Mouse (Mus musculus) embryo, embryonic 9.5 days (tissue): ENCODE measurements around the gene Eif3a.

Experiments used
- DNase-seq: peaks from one replicate; pipeline ENCODE4 v3.0.0-alpha.2; 2017; ENCODE audit errors: extremely low spot score

Eif3a gene

GRCm38 (mm10) chr19:60790551-60791161, at the start of gene Eif3a:
TSS of gene Eif3a (minus strand) at chr19:60790658.
- DNase-seq = peak; percentile 93

GRCm38 (mm10) chr19:60837747-60838146, 47.3 kb upstream of the Eif3a start:
- DNase-seq = peak; percentile 62

- DNase-seq = no peak
Measured at GRCm38 (mm10) chr19:60818677-60819076, 28.2 kb upstream of the Eif3a start.

GRCm38 (mm10) chr19:60813133-60813532, 22.7 kb upstream of the Eif3a start:
- no peak for DNase-seq

GRCm38 (mm10) chr19:60812036-60812389, 21.6 kb upstream of the Eif3a start:
- DNase-seq = no peak

- DNase-seq = peak; percentile 92
Measured at GRCm38 (mm10) chr19:60811098-60812035, 20.9 kb upstream of the Eif3a start, which contains the start of gene Fam45a. TSS of gene Fam45a (plus strand) at chr19:60811585.

- DNase-seq = no peak
Measured at GRCm38 (mm10) chr19:60809927-60810326, 19.5 kb upstream of the Eif3a start.

GRCm38 (mm10) chr19:60804903-60805302, 14.4 kb upstream of the Eif3a start:
- no peak for DNase-seq

- DNase-seq = no peak
Measured at GRCm38 (mm10) chr19:60799867-60800569, 9.6 kb upstream of the Eif3a start.

- no peak for DNase-seq
Measured at GRCm38 (mm10) chr19:60797415-60797814, 7.0 kb upstream of the Eif3a start.

GRCm38 (mm10) chr19:60795244-60795643, 4.8 kb upstream of the Eif3a start:
- DNase-seq = no peak

GRCm38 (mm10) chr19:60793170-60793707, 2.8 kb upstream of the Eif3a start:
- DNase-seq = no peak

GRCm38 (mm10) chr19:60791164-60791563, 706 bp upstream of the Eif3a start:
- no peak for DNase-seq

GRCm38 (mm10) chr19:60789919-60790506, 445 bp downstream of the Eif3a start:
- peak; percentile 70 for DNase-seq

GRCm38 (mm10) chr19:60789452-60789851, 1.0 kb downstream of the Eif3a start:
- no peak for DNase-seq

GRCm38 (mm10) chr19:60788214-60788960, 2.1 kb downstream of the Eif3a start:
- no peak for DNase-seq

GRCm38 (mm10) chr19:60787465-60788150, 2.9 kb downstream of the Eif3a start:
- DNase-seq = no peak

GRCm38 (mm10) chr19:60784712-60785111, 5.7 kb downstream of the Eif3a start:
- DNase-seq = no peak

GRCm38 (mm10) chr19:60782034-60782433, 8.4 kb downstream of the Eif3a start:
- DNase-seq = no peak

- DNase-seq = no peak
Measured at GRCm38 (mm10) chr19:60773366-60773765, 17.1 kb downstream of the Eif3a start.
